Mouse (Mus musculus): ENCODE results near the gene Tln1.

DNA sequence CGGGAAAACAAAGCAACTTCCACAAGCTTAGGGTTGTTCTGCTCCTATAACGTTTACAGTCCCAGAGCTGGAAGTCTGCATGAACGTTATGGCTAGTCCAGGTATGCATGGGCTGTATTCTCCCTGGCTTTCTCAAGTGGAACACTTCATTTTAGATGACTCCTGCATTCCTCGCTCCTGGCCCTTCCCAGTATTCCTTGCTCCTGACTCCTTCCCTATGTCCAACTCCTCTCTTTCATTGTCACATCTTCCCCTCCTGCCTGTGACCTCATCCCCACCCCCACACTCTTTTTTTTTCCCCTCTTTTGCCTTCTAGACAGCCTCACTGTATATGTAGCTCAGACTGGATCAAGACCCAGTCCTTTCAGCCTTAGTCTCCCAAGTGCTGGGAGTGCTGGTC lies 48.7 kb downstream of the Tln1 start:
- no peak for TF ChIP-seq CTCF (IDR thresholded peaks at IDR 0.05; ENCODE audit: low read depth)
- TF ChIP-seq EP300 (IDR thresholded peaks at IDR 0.05; ENCODE audit: low read depth): no peak

Data from liver, embryonic 14.5 days (tissue).